Comparison of ENCODE assay signal across 8 mouse cellular contexts in the genomic region with DNA sequence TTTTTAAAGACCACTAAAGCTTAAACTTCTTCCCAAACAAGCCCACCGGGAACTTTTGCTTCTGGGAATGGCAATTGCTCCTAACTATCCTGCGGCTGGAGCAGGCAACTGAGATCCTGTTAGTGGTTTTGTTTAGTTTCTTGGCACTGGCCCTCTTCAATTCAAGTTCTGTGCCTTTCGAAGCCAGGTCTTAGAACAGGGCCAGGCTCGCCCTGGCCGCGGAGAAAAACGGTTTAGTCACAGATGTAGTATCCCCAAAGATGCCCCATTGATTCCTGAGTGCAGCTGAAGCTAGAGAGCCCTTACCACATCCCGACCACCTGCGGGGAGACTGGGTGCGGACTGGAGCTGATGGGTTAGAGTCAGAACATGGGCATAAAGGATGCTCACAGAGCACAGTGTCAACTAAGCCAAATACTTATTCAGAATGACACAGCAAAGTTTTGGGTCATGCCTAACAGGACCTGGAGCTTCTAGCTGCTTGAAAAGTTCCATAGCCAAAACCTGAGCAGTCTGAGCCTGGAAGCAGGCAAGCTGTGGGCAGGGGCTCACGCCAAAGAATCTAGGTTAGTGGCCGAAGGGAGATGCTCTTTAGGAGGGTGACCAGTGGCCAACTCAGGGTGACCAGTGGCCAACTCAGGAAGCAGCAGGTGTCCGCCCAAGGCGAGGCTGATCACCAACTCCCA. TPM values are rescaled to one million over a fixed set of nuclear protein-coding genes. Genes with fewer than 3 reads are reported as not detected.
DNase-seq lines count a peak whose midpoint lies in the region; ATAC-seq and TF ChIP-seq lines count a peak whose summit lies in the region.

No protein-coding gene starts in this region.

- peak overlapping the region; percentile 78 for H3K4me3 ChIP-seq in testis, adult 2 months (ENCODE audit: control insufficient read depth, low read depth, low read length)
- peak overlapping the region; percentile 57 for H3K4me3 ChIP-seq in limb, embryonic 13.5 days
- H3K4me3 ChIP-seq in stomach, postnatal 0 days (ENCODE audit: low read depth, low read length): peak overlapping the region; percentile 63

- H3K9ac ChIP-seq in limb, embryonic 13.5 days: peak overlapping the region; percentile 67
- H3K9ac ChIP-seq in stomach, postnatal 0 days (ENCODE audit: low read length): peak overlapping the region; percentile 59; the same call in 1 of the 2 replicates

- no peaks in the 10 kb centered on the region for H3K9me3 ChIP-seq in limb, embryonic 13.5 days
- H3K9me3 ChIP-seq in stomach, postnatal 0 days (ENCODE audit: control insufficient read depth, low read length): no peaks in the 10 kb centered on the region

- no peak for TF ChIP-seq EP300 in stomach, postnatal 0 days (optimal IDR thresholded peaks at IDR 0.05)

- WGBS in limb, embryonic 13.5 days: 33% methylated on average over 14 of the region's 14 CpGs
- WGBS in stomach, postnatal 0 days: 43% methylated on average over 14 of the region's 14 CpGs

- no peak for TF ChIP-seq CTCF in testis, adult 2 months (IDR thresholded peaks at IDR 0.05; ENCODE audit: control insufficient read depth, insufficient read depth, insufficient replicate concordance, low read depth, low read length)
- TF ChIP-seq CTCF in stomach, postnatal 0 days (IDR thresholded peaks at IDR 0.05; ENCODE audit: low read depth): no peak

- peak overlapping the region; percentile 93 for H3K4me2 ChIP-seq in limb, embryonic 13.5 days (replicated peaks)
- peak overlapping the region; percentile 97 for H3K4me2 ChIP-seq in stomach, postnatal 0 days (replicated peaks; ENCODE audit: low read depth)

- peak; percentile 3 for DNase-seq in cerebellum, adult 8-10 months
- DNase-seq in cerebellum, adult 9-10 months: no peak
- DNase-seq in testis, postnatal 14 days (ENCODE audit: low spot score): no peak
- no peak for DNase-seq in stomach, postnatal 0 days (ENCODE audit: low spot score)
- no peak for DNase-seq in frontal cortex, postnatal 14 days (ENCODE audit: low spot score in 2 of 2)
- no peak for DNase-seq in embryo, embryonic 9.5 days (ENCODE audit: extremely low spot score)

- H3K27ac ChIP-seq in testis, adult 2 months (ENCODE audit: control insufficient read depth, insufficient read depth, low read depth, low read length): peak overlapping the region; percentile 77
- no peak overlapping the region for H3K27ac ChIP-seq in limb, embryonic 13.5 days
- no peak overlapping the region for H3K27ac ChIP-seq in stomach, postnatal 0 days (replicated peaks)

- ATAC-seq in limb, embryonic 13.5 days (ENCODE audit: low FRiP score, low read depth): no peak
- no peak for ATAC-seq in stomach, postnatal 0 days (ENCODE audit: low FRiP score, low TSS enrichment)

- no peaks in the 10 kb centered on the region for H3K36me3 ChIP-seq in testis, adult 2 months (ENCODE audit: control insufficient read depth, insufficient read depth, low read length)
- H3K36me3 ChIP-seq in limb, embryonic 13.5 days: no peaks in the 10 kb centered on the region
- H3K36me3 ChIP-seq in stomach, postnatal 0 days (ENCODE audit: control insufficient read depth, insufficient read depth, low read length): no peaks in the 10 kb centered on the region

- peaks cover 13% of the 10 kb centered on the region for H3K4me1 ChIP-seq in testis, adult 2 months (ENCODE audit: control insufficient read depth, insufficient read depth, low read length)
- peaks cover 11% of the 10 kb centered on the region for H3K4me1 ChIP-seq in limb, embryonic 13.5 days
- H3K4me1 ChIP-seq in stomach, postnatal 0 days (replicated peaks; ENCODE audit: control insufficient read depth, insufficient read depth): peaks cover 2% of the 10 kb centered on the region; the same call in 1 of the 2 replicates

- H3K27me3 ChIP-seq in testis, adult 2 months (ENCODE audit: control insufficient read depth, insufficient read depth, low read length): no peaks in the 10 kb centered on the region
- peaks cover 24% of the 10 kb centered on the region for H3K27me3 ChIP-seq in limb, embryonic 13.5 days
- H3K27me3 ChIP-seq in stomach, postnatal 0 days (ENCODE audit: control insufficient read depth, insufficient read depth, low read length): no peaks in the 10 kb centered on the region

- TF ChIP-seq POLR2A in testis, adult 2 months (IDR thresholded peaks at IDR 0.05; ENCODE audit: control insufficient read depth, low read depth, low read length): no peak

RNA-seq across cellular contexts. Expression of gene Ddit4l, which starts 1.6 kb away (rescaled TPM):
- polyA plus RNA-seq in testis, adult 2 months (2012; rRNA removed): 9.7 and 11.2 TPM in 2 replicates
- polyA plus RNA-seq in limb, embryonic 13.5 days (2015; fragmentation: Nextera tagmentation; extraction: Ambion mirVana): 20.1 and 21.4 TPM in 2 replicates
- 3.3 and 4.2 TPM in 2 replicates for polyA plus RNA-seq in stomach, postnatal 0 days (2015; fragmentation: Nextera tagmentation; extraction: Ambion mirVana)

RNA-seq across cellular contexts. Expression of gene Gm21962, which starts 48.3 kb away (rescaled TPM):
- polyA plus RNA-seq in testis, adult 2 months (2012; rRNA removed): not detected in 2 replicates
- polyA plus RNA-seq in limb, embryonic 13.5 days (2015; fragmentation: Nextera tagmentation; extraction: Ambion mirVana): not detected in 2 replicates
- polyA plus RNA-seq in stomach, postnatal 0 days (2015; fragmentation: Nextera tagmentation; extraction: Ambion mirVana): not detected in 2 replicates
